ENCODE assay signal across 8 mouse cellular contexts in the genomic region with DNA sequence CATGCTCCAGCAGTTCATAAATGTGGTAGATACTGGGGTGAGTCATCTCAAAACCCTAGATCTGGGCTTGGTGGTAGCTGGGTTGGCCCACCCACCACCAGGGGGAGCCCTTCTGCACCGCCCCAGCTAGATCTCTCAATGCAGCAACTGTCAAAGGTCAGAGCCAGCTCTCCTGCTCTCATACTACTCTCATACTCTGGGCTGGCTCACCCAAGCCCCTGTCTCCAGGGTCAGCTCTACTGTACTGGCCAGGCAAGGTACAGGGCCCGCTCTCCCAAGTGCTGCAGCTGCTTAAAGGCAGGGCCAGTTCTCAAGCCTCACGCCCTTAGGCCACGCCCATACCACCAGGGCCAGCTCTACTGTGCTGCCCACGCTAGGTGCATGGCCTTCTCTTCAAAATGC. TPM values are rescaled to one million over a fixed set of nuclear protein-coding genes. Genes with fewer than 3 reads are reported as not detected.
DNase-seq lines count a peak whose midpoint lies in the region; ATAC-seq and TF ChIP-seq lines count a peak whose summit lies in the region.

No protein-coding gene starts in this region.

- TF ChIP-seq POLR2A in olfactory bulb, adult 2 months (IDR thresholded peaks at IDR 0.05; ENCODE audit: insufficient read depth, low read depth, low read length): no peak

- peak; percentile 76; the same call in 1 of the 2 replicates for ATAC-seq in intestine, embryonic 14.5 days (replicated peaks; ENCODE audit: low FRiP score, low TSS enrichment, low read depth)
- peak; percentile 90 for ATAC-seq in liver, embryonic 15.5 days (ENCODE audit: insufficient read depth)

- peak; percentile 60 for DNase-seq in 3134 (ENCODE audit: extremely low read depth, insufficient read length, low spot score)
- peak; percentile 80 for DNase-seq in c-Kit-positive CD71-positive TER-119-positive erythroid progenitor cells, embryonic 14.5 days (ENCODE audit: low spot score)
- DNase-seq in gastrocnemius, adult 18-20 months (ENCODE audit: low spot score): peak; percentile 69
- DNase-seq in intestine, embryonic 14.5 days (ENCODE audit: low spot score): peak; percentile 68
- DNase-seq in urinary bladder, adult 2 months (ENCODE audit: low spot score): peak; percentile 60

- no peaks in the 10 kb centered on the region for H3K36me3 ChIP-seq in E14TG2a.4 (ENCODE audit: insufficient read depth, low read length)
- no peaks in the 10 kb centered on the region for H3K36me3 ChIP-seq in intestine, embryonic 14.5 days (ENCODE audit: control insufficient read depth, insufficient read depth, low read length)
- 0 out of 2 replicates have a peak, but pooled peaks cover 1% of the 10 kb centered on the region for H3K36me3 ChIP-seq in liver, embryonic 15.5 days (replicated peaks)

- no peaks in the 10 kb centered on the region for H3K27me3 ChIP-seq in E14TG2a.4 (ENCODE audit: insufficient read depth, low read length)
- H3K27me3 ChIP-seq in intestine, embryonic 14.5 days (replicated peaks; ENCODE audit: control insufficient read depth, insufficient read depth, low read length): no peaks in the 10 kb centered on the region
- no peaks in the 10 kb centered on the region for H3K27me3 ChIP-seq in liver, embryonic 15.5 days

- no peak overlapping the region for H3K4me2 ChIP-seq in intestine, embryonic 14.5 days (ENCODE audit: low read length)
- peak overlapping the region; percentile 76 for H3K4me2 ChIP-seq in liver, embryonic 15.5 days

- H3K27ac ChIP-seq in intestine, embryonic 14.5 days (ENCODE audit: low read depth): no peak overlapping the region
- peak overlapping the region; percentile 55 for H3K27ac ChIP-seq in liver, embryonic 15.5 days (replicated peaks)
- H3K27ac ChIP-seq in olfactory bulb, adult 2 months (ENCODE audit: insufficient read depth, low read depth, low read length): no peak overlapping the region

- WGBS in intestine, embryonic 14.5 days: 54% methylated on average over 5 of the region's 5 CpGs
- 21% methylated on average over 5 of the region's 5 CpGs for WGBS in liver, embryonic 15.5 days (ENCODE audit: insufficient replicate concordance)
- 67% methylated on average over 5 of the region's 5 CpGs for WGBS in olfactory bulb, adult 2 months

- no peak overlapping the region for H3K9ac ChIP-seq in intestine, embryonic 14.5 days (ENCODE audit: low read length)
- peak overlapping the region; percentile 39; the same call in 1 of the 2 replicates for H3K9ac ChIP-seq in liver, embryonic 15.5 days

- peaks cover 13% of the 10 kb centered on the region for H3K4me1 ChIP-seq in E14TG2a.4 (replicated peaks; ENCODE audit: low read depth, low read length)
- H3K4me1 ChIP-seq in intestine, embryonic 14.5 days (replicated peaks; ENCODE audit: control insufficient read depth, insufficient read depth, low read length): no peaks in the 10 kb centered on the region
- peaks cover 30% of the 10 kb centered on the region for H3K4me1 ChIP-seq in liver, embryonic 15.5 days (replicated peaks)
- no peaks in the 10 kb centered on the region for H3K4me1 ChIP-seq in olfactory bulb, adult 2 months (ENCODE audit: control insufficient read depth, insufficient read depth, low read length)

- TF ChIP-seq CTCF in E14TG2a.4 (conservative IDR thresholded peaks at IDR 0.05; ENCODE audit: low read length): peak; percentile 93
- peak; percentile 43; the same call in 1 of the 2 replicates for TF ChIP-seq CTCF in olfactory bulb, adult 2 months (IDR thresholded peaks at IDR 0.05; ENCODE audit: insufficient read depth, low read depth, low read length)

- peaks cover 5% of the 10 kb centered on the region; the same call in 1 of the 2 replicates for H3K9me3 ChIP-seq in E14TG2a.4 (ENCODE audit: low read length)
- H3K9me3 ChIP-seq in intestine, embryonic 14.5 days (ENCODE audit: control insufficient read depth, low read length): no peaks in the 10 kb centered on the region
- H3K9me3 ChIP-seq in liver, embryonic 15.5 days (replicated peaks): no peaks in the 10 kb centered on the region

- peak overlapping the region; percentile 53 for H3K4me3 ChIP-seq in E14TG2a.4 (replicated peaks; ENCODE audit: low read length)
- H3K4me3 ChIP-seq in intestine, embryonic 14.5 days (ENCODE audit: low read depth, low read length): no peak overlapping the region
- H3K4me3 ChIP-seq in liver, embryonic 15.5 days (replicated peaks): peak overlapping the region; percentile 53
- peak overlapping the region; percentile 16 for H3K4me3 ChIP-seq in olfactory bulb, adult 2 months (ENCODE audit: insufficient read depth, low read depth, low read length)

RNA-seq across cellular contexts. Expression of gene Phospho2, which starts 13.5 kb away (rescaled TPM):
- total RNA-seq in gastrocnemius, adult 18-20 months (2021): 10 to 100 TPM; 18.6 to 20.7 TPM
- polyA plus RNA-seq in intestine, embryonic 14.5 days (2014; fragmentation: Nextera tagmentation; extraction: Ambion mirVana): 24.6 and 24.8 TPM in 2 replicates
- 11.1 and 11.4 TPM in 2 replicates for polyA plus RNA-seq in liver, embryonic 15.5 days (2015; fragmentation: Nextera tagmentation; extraction: Ambion mirVana)
- polyA plus RNA-seq in olfactory bulb, adult 2 months (2012; ENCODE audit: insufficient read depth, insufficient read length, low replicate concordance, missing spikeins): not detected in 2 replicates
- 20.7 and 21.5 TPM in 2 replicates for polyA plus RNA-seq in urinary bladder, adult 2 months (2012; rRNA removed)

RNA-seq across cellular contexts. Expression of gene Ccdc173, which starts 13.5 kb away (rescaled TPM):
- under 1 TPM; 0.45 to 0.50 TPM for total RNA-seq in gastrocnemius, adult 18-20 months (2021)
- 1.5 and 2.3 TPM in 2 replicates for polyA plus RNA-seq in intestine, embryonic 14.5 days (2014; fragmentation: Nextera tagmentation; extraction: Ambion mirVana)
- polyA plus RNA-seq in liver, embryonic 15.5 days (2015; fragmentation: Nextera tagmentation; extraction: Ambion mirVana): 0.14 and 0.16 TPM in 2 replicates
- polyA plus RNA-seq in olfactory bulb, adult 2 months (2012; ENCODE audit: insufficient read depth, insufficient read length, low replicate concordance, missing spikeins): not detected in 2 replicates
- polyA plus RNA-seq in urinary bladder, adult 2 months (2012; rRNA removed): 2.5 and 3.3 TPM in 2 replicates

RNA-seq across cellular contexts. Expression of gene Klhl23, which starts 18.8 kb away (rescaled TPM):
- 10 to 100 TPM in 1 of 2 experiments, 1 to 10 TPM in 1; 6.8 to 14.5 TPM for total RNA-seq in gastrocnemius, adult 18-20 months (2021)
- polyA plus RNA-seq in intestine, embryonic 14.5 days (2014; fragmentation: Nextera tagmentation; extraction: Ambion mirVana): 38.4 and 42.1 TPM in 2 replicates
- polyA plus RNA-seq in liver, embryonic 15.5 days (2015; fragmentation: Nextera tagmentation; extraction: Ambion mirVana): 18.1 and 19.4 TPM in 2 replicates
- polyA plus RNA-seq in olfactory bulb, adult 2 months (2012; ENCODE audit: insufficient read depth, insufficient read length, low replicate concordance, missing spikeins): not detected in 2 replicates
- polyA plus RNA-seq in urinary bladder, adult 2 months (2012; rRNA removed): 40.5 and 48.5 TPM in 2 replicates

RNA-seq across cellular contexts. Expression of gene Ssb, which starts 58.5 kb away (rescaled TPM):
- total RNA-seq in gastrocnemius, adult 18-20 months (2021): 10 to 100 TPM; 59.8 to 60.6 TPM
- polyA plus RNA-seq in intestine, embryonic 14.5 days (2014; fragmentation: Nextera tagmentation; extraction: Ambion mirVana): 277 and 312 TPM in 2 replicates
- 108 and 133 TPM in 2 replicates for polyA plus RNA-seq in liver, embryonic 15.5 days (2015; fragmentation: Nextera tagmentation; extraction: Ambion mirVana)
- polyA plus RNA-seq in olfactory bulb, adult 2 months (2012; ENCODE audit: insufficient read depth, insufficient read length, low replicate concordance, missing spikeins): 660 TPM in 1 of 2 replicates, not detected in the other
- 103 and 105 TPM in 2 replicates for polyA plus RNA-seq in urinary bladder, adult 2 months (2012; rRNA removed)

Comparison
In these comparisons a context has a peak if more than half of its experiments do, and no peak if none do; other contexts are left out.
1. RNA of gene Phospho2, which starts 13.5 kb away (polyA plus RNA-seq): 24.6 to 24.8 TPM in intestine, embryonic 14.5 days, 20.7 to 21.5 TPM in urinary bladder, adult 2 months and 11.1 to 11.4 TPM in liver, embryonic 15.5 days; not detected in olfactory bulb, adult 2 months; every median in the first group is over 10 times any median in the second.
2. Peak in every context shown above with its lines, with median percentiles within 50 percentile points of each other: DNase-seq.